Mouse (Mus musculus) midbrain, embryonic 13.5 days (tissue): ENCODE results near the gene Rogdi. TPM values are rescaled to one million over a fixed set of nuclear protein-coding genes. Genes with fewer than 3 reads are reported as not detected.
A peak's percentile ranks its signal among the peaks of the same experiment; 100 is the strongest.

Experiments
- ATAC-seq: fragments of 200-750 bp; cut with Nextera tagmentation; 2 replicates; pipeline ENCODE4 v1.8.0; 2017; ENCODE audit warnings: mild to moderate bottlenecking, moderate TSS enrichment, moderate library complexity
- H3K27ac ChIP-seq: fragments of 300-500 bp; sonication (generic); 2 replicates; pipeline ENCODE4 v1.5.1; 2015; ENCODE audit warnings: inconsistent platforms, mild to moderate bottlenecking, moderate library complexity
- H3K27me3 ChIP-seq: fragments of 300-500 bp; sonication (generic); 2 replicates; pipeline ENCODE4 v1.6.1; 2015; ENCODE audit warnings: mild to moderate bottlenecking, inconsistent platforms
- H3K36me3 ChIP-seq: fragments of 300-500 bp; sonication (generic); 2 replicates; pipeline ENCODE4 v1.6.1; 2015; ENCODE audit warnings: mild to moderate bottlenecking, inconsistent platforms
- H3K4me1 ChIP-seq: fragments of 300-500 bp; sonication (generic); replicated peaks from 2 replicates; pipeline ENCODE4 v1.6.1; 2015; ENCODE audit warnings: inconsistent platforms
- H3K4me2 ChIP-seq: fragments of 300-500 bp; sonication (generic); replicated peaks from 2 replicates; pipeline ENCODE4 v1.6.1; 2015; ENCODE audit warnings: moderate library complexity, mild to moderate bottlenecking, inconsistent platforms
- H3K4me3 ChIP-seq: fragments of 300-500 bp; sonication (generic); replicated peaks from 2 replicates; pipeline ENCODE4 v1.5.1; 2015; ENCODE audit warnings: mild to moderate bottlenecking, inconsistent platforms
- H3K9ac ChIP-seq: fragments of 300-500 bp; sonication (generic); replicated peaks from 2 replicates; pipeline ENCODE4 v1.6.1; 2015; ENCODE audit warnings: mild to moderate bottlenecking, inconsistent platforms
- H3K9me3 ChIP-seq: fragments of 300-500 bp; sonication (generic); 2 replicates; pipeline ENCODE4 v1.6.1; 2016; ENCODE audit warnings: mild to moderate bottlenecking, inconsistent platforms
- WGBS: fragments of 180-500 bp; shearing (Covaris S2); methylation state at CpG from one replicate; pipeline ENCODE4 v1.1.7; 2015; 5-methylcytosine and 5-hydroxymethylcytosine counted together
- polyA plus RNA-seq: library from polyadenylated mRNA; unstranded; fragments of >200 nt; fragmentation: Nextera tagmentation; extraction: Ambion mirVana; gene quantifications from 2 replicates; pipeline ENCODE4 v1.2.1, GENCODE M21; 2015

The Rogdi gene
- polyA plus RNA-seq = 137 and 139 TPM in 2 replicates

GRCm38 (mm10) chr16:5013054-5013838 lies at the start of gene Rogdi:
TSS of gene Rogdi (minus strand) at chr16:5013553.
- under 1% methylated on average over 62 of the region's 63 CpGs for WGBS

GRCm38 (mm10) chr16:5058114-5058513 lies 44.8 kb upstream of the Rogdi start:
- Histone ChIP-seq H3K36me3 (peaks cover 52% of the 10 kb centered on the region), H3K4me2 (no peak overlapping the region), H3K9me3 (no peaks in the 10 kb centered on the region), H3K27me3 (no peaks in the 10 kb centered on the region), H3K4me3 (no peak overlapping the region), H3K4me1 (peaks cover 4% of the 10 kb centered on the region; the same call in 1 of the 2 replicates), H3K27ac (no peak overlapping the region), H3K9ac (no peak overlapping the region)
- 88% methylated on average over 1 of the region's 1 CpGs for WGBS
- ATAC-seq = no peak

More at GRCm38 (mm10) chr16:5013054-5013838, at the start of gene Rogdi:
- Histone ChIP-seq H3K36me3 (peaks cover 62% of the 10 kb centered on the region), H3K9me3 (no peaks in the 10 kb centered on the region), H3K27ac (peak within 1 kb of the TSS; percentile 82), H3K27me3 (no peaks in the 10 kb centered on the region), H3K4me2 (peak within 1 kb of the TSS; percentile 78), H3K4me1 (peaks cover 26% of the 10 kb centered on the region), H3K4me3 (peak within 1 kb of the TSS; percentile 68), H3K9ac (peak within 1 kb of the TSS; percentile 78)
- peak; percentile 99 for ATAC-seq

GRCm38 (mm10) chr16:5050251-5051110 lies 37.1 kb upstream of the Rogdi start:
- peak overlapping the region; percentile 87 for H3K9ac ChIP-seq
- no peaks in the 10 kb centered on the region for H3K27me3 ChIP-seq
- H3K4me2 ChIP-seq = peak overlapping the region; percentile 97
- H3K36me3 ChIP-seq = peaks cover 30% of the 10 kb centered on the region
- H3K9me3 ChIP-seq = no peaks in the 10 kb centered on the region
- peak overlapping the region; percentile 96 for H3K27ac ChIP-seq
- under 1% methylated on average over 78 of the region's 78 CpGs for WGBS
- peak overlapping the region; percentile 81 for H3K4me3 ChIP-seq
- peak; percentile 88 for ATAC-seq
- H3K4me1 ChIP-seq = peaks cover 41% of the 10 kb centered on the region

GRCm38 (mm10) chr16:5049774-5050234 lies 36.5 kb upstream of the Rogdi start, which contains the start of the genes Glyr1 and Ubn1:
TSS of gene Glyr1 (minus strand) at chr16:5049863.
TSS of gene Ubn1 (plus strand) at chr16:5050057.
- peak within 1 kb of the TSS; percentile 81 for H3K4me3 ChIP-seq
- peaks cover 31% of the 10 kb centered on the region for H3K36me3 ChIP-seq
- peak within 1 kb of the TSS; percentile 96 for H3K27ac ChIP-seq
- no peaks in the 10 kb centered on the region for H3K27me3 ChIP-seq
- H3K9ac ChIP-seq = peak within 1 kb of the TSS; percentile 96
- no peaks in the 10 kb centered on the region for H3K9me3 ChIP-seq
- under 1% methylated on average over 55 of the region's 56 CpGs for WGBS
- H3K4me2 ChIP-seq = peak within 1 kb of the TSS; percentile 97
- H3K4me1 ChIP-seq = peaks cover 41% of the 10 kb centered on the region
- peak; percentile 98 for ATAC-seq

- Histone ChIP-seq H3K4me2 (peak overlapping the region; percentile 96), H3K4me3 (peak overlapping the region; percentile 81), H3K27me3 (no peaks in the 10 kb centered on the region), H3K9ac (peak overlapping the region; percentile 96), H3K4me1 (peaks cover 41% of the 10 kb centered on the region), H3K36me3 (peaks cover 35% of the 10 kb centered on the region), H3K9me3 (no peaks in the 10 kb centered on the region), H3K27ac (peak overlapping the region; percentile 91)
- peak; percentile 72; the same call in 1 of the 2 replicates for ATAC-seq
- under 1% methylated on average over 38 of the region's 38 CpGs for WGBS
These were observed 35.9 kb upstream of the Rogdi start for GRCm38 (mm10) chr16:5049182-5049773.

- Histone ChIP-seq H3K36me3 (peaks cover 69% of the 10 kb centered on the region), H3K4me3 (no peak overlapping the region), H3K27me3 (no peaks in the 10 kb centered on the region), H3K9ac (no peak overlapping the region), H3K4me2 (no peak overlapping the region), H3K27ac (no peak overlapping the region), H3K9me3 (no peaks in the 10 kb centered on the region), H3K4me1 (peaks cover 19% of the 10 kb centered on the region)
- ATAC-seq = no peak
- 89% methylated on average over 3 of the region's 3 CpGs for WGBS
These were observed 32.0 kb upstream of the Rogdi start for GRCm38 (mm10) chr16:5045322-5045721.

GRCm38 (mm10) chr16:5036649-5037234 lies 23.4 kb upstream of the Rogdi start:
- no peak for ATAC-seq
- WGBS = 87% methylated on average over 5 of the region's 5 CpGs
- no peak overlapping the region for H3K4me3 ChIP-seq
- no peak overlapping the region for H3K4me2 ChIP-seq
- H3K27ac ChIP-seq = no peak overlapping the region
- no peak overlapping the region for H3K9ac ChIP-seq
- peaks cover 98% of the 10 kb centered on the region for H3K36me3 ChIP-seq
- H3K9me3 ChIP-seq = no peaks in the 10 kb centered on the region
- no peaks in the 10 kb centered on the region for H3K27me3 ChIP-seq
- no peaks in the 10 kb centered on the region for H3K4me1 ChIP-seq

GRCm38 (mm10) chr16:5035591-5035990 lies 22.2 kb upstream of the Rogdi start:
- H3K36me3 ChIP-seq = peaks cover 98% of the 10 kb centered on the region
- H3K9ac ChIP-seq = no peak overlapping the region
- ATAC-seq = no peak
- H3K27me3 ChIP-seq = no peaks in the 10 kb centered on the region
- no peak overlapping the region for H3K4me2 ChIP-seq
- no peaks in the 10 kb centered on the region for H3K9me3 ChIP-seq
- H3K4me1 ChIP-seq = no peaks in the 10 kb centered on the region
- no peak overlapping the region for H3K27ac ChIP-seq
- no peak overlapping the region for H3K4me3 ChIP-seq
- 98% methylated on average over 3 of the region's 3 CpGs for WGBS

- Histone ChIP-seq H3K4me2 (no peak overlapping the region), H3K27ac (no peak overlapping the region), H3K27me3 (no peaks in the 10 kb centered on the region), H3K4me1 (no peaks in the 10 kb centered on the region), H3K9ac (no peak overlapping the region), H3K4me3 (no peak overlapping the region), H3K36me3 (peaks cover 99% of the 10 kb centered on the region), H3K9me3 (no peaks in the 10 kb centered on the region)
- ATAC-seq = no peak
- 60% methylated on average over 2 of the region's 2 CpGs for WGBS
These were observed 16.5 kb upstream of the Rogdi start for GRCm38 (mm10) chr16:5029847-5030246.

GRCm38 (mm10) chr16:5024021-5024420 lies 10.7 kb upstream of the Rogdi start:
- H3K4me1 ChIP-seq = no peaks in the 10 kb centered on the region
- peaks cover 97% of the 10 kb centered on the region for H3K36me3 ChIP-seq
- H3K9me3 ChIP-seq = no peaks in the 10 kb centered on the region
- H3K9ac ChIP-seq = no peak overlapping the region
- H3K4me2 ChIP-seq = no peak overlapping the region
- no peak overlapping the region for H3K27ac ChIP-seq
- 97% methylated on average over 3 of the region's 3 CpGs for WGBS
- no peak for ATAC-seq
- H3K4me3 ChIP-seq = no peak overlapping the region
- H3K27me3 ChIP-seq = no peaks in the 10 kb centered on the region

- ATAC-seq = no peak
- H3K27me3 ChIP-seq = no peaks in the 10 kb centered on the region
- WGBS = 96% methylated on average over 4 of the region's 4 CpGs
- peaks cover 65% of the 10 kb centered on the region for H3K36me3 ChIP-seq
- H3K4me2 ChIP-seq = no peak overlapping the region
- peaks cover 26% of the 10 kb centered on the region for H3K4me1 ChIP-seq
- no peak overlapping the region for H3K9ac ChIP-seq
- H3K4me3 ChIP-seq = no peak overlapping the region
- H3K27ac ChIP-seq = no peak overlapping the region; the same call in 1 of the 2 replicates
- H3K9me3 ChIP-seq = no peaks in the 10 kb centered on the region
These were observed 1.2 kb upstream of the Rogdi start for GRCm38 (mm10) chr16:5014578-5014977.
